Mouse (Mus musculus) natural killer cell, adult 2 months (primary cell): ENCODE measurements around the gene Hnrnpa1.
"Not testable (repeated sequence)": the region's sequence is repeated elsewhere in the genome, so short reads cannot be mapped to it uniquely, and the experiment has no call there.

Source experiments
- DNase-seq, 2 experiments: peaks; one replicate each; pipeline ENCODE4 v3.0.0; 2022; ENCODE audit warnings: low spot score in 2 of 2

The Hnrnpa1 gene

DNA sequence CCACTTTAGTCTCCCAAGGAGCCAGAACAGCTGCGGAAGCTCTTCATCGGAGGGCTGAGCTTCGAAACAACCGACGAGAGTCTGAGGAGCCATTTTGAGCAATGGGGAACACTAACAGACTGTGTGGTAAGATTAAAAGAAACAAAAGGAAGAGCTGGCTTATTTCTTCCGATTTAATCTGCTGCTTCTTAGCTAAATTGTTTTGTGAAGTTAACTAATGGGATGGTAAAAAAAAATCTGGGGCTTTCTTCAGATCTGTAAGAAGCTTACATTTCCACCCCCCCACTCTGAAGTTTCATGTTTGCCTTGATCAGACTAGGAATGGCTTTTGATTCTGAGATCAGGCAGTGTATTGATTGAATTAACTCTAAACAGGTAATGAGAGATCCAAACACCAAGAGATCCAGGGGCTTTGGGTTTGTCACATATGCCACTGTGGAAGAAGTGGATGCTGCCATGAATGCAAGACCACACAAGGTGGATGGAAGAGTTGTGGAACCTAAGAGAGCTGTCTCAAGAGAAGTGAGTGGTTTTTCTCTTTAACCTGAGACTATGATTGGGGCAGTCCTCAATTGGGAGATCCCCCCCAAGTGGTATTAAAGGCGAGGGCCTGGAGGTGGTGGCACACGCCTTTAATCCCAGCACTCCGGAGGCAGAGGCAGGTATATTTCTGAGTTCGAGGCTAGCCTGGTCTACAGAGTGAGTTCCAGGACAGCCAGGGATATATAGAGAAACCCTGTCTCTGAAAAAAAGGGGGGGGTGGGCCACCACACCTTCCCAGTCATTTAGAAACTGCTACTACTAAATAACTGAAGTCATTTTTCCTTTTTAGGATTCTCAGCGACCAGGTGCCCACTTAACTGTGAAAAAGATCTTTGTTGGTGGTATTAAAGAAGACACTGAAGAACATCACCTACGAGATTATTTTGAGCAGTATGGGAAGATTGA, 1.1 kb downstream of the Hnrnpa1 start:
- DNase-seq = not testable (repeated sequence)

GRCm38 (mm10) chr15:103242885-103243284, 2.7 kb downstream of the Hnrnpa1 start:
- no peak for DNase-seq

- DNase-seq = no peak
Observed at GRCm38 (mm10) chr15:103245616-103246015, 5.4 kb downstream of the Hnrnpa1 start.

- no peak for DNase-seq
Observed at GRCm38 (mm10) chr15:103247078-103247781, 7.0 kb downstream of the Hnrnpa1 start.

- DNase-seq = no peak
Observed at GRCm38 (mm10) chr15:103247782-103248400, 7.7 kb downstream of the Hnrnpa1 start.

GRCm38 (mm10) chr15:103248401-103249313, 8.4 kb downstream of the Hnrnpa1 start:
- no peak for DNase-seq

- not testable (repeated sequence) for DNase-seq
Observed at GRCm38 (mm10) chr15:103249511-103249910, 9.3 kb downstream of the Hnrnpa1 start.

DNA sequence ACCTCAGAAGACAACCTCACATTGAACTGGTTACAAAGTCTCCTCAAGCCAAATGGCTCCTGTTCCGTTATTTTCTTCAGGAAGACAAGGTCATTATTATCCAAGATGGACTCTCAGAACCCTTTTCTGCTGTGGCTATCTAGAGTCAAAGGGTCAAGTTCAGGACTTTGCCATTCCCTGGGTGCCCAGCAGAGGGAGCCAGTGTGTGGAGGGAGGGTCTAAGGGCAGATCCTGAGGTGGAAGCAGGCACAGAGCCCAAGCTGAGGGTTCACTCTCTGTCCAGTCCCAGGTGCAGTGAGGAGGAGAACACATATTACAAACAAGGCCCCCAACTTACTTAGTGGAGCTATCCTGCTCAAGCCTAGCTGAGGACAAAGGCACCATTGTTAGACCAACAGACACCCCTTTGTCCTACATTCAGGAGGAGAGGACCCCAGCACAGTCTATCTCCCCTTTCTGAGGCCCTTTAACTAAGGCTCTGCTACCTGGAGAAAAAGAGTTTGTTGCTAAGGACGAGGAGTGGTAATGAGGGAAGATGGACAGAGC, 10.0 kb downstream of the Hnrnpa1 start:
- peak; percentile 78 to 82 for DNase-seq

- no peak for DNase-seq
Observed at GRCm38 (mm10) chr15:103251595-103251994, 11.4 kb downstream of the Hnrnpa1 start.

DNA sequence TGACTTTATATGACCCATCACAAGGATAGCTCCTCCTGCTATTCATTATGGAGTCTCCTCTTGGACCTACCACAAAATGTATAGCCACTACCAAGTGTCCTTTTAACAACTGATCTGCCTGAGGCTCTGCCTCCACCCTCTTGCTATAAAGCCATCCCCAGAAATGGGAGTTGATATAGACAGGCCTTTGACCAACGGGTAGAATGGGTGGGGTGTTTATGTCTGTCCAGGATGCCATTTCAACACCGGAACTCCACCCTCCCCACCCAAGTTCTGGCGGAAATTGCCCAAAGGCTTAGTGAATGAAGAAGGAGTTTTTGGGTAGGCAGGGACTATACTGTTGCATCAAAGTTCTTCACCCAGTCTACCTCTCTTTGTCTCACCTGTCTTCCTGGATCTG, 12.4 kb downstream of the Hnrnpa1 start:
- peak in 1 of 2 experiments; percentile 31 for DNase-seq

- DNase-seq = no peak
Observed at GRCm38 (mm10) chr15:103253352-103253751, 13.1 kb downstream of the Hnrnpa1 start.

DNA sequence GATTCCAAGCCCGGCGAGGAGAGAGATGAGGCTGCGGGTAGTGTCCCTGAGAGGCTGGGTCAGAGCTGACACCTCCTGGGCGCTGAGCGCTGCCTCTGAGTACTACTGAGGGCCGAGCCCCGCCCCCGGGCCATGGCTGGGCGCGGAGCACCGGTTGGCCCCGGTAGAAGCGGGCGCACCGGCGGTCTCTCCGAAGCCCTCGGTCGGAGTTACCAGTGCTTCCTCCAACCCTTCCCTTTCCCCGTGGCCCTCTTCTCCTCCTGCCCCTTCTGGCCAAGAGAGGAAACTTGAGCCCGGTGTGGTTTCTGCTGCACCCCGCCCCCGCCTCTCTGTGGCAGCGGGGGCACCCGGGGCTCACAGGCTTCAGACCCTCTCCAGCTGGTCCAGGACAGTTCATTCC, 14.9 kb downstream of the Hnrnpa1 start:
- DNase-seq = peak; percentile 29 to 31

DNA sequence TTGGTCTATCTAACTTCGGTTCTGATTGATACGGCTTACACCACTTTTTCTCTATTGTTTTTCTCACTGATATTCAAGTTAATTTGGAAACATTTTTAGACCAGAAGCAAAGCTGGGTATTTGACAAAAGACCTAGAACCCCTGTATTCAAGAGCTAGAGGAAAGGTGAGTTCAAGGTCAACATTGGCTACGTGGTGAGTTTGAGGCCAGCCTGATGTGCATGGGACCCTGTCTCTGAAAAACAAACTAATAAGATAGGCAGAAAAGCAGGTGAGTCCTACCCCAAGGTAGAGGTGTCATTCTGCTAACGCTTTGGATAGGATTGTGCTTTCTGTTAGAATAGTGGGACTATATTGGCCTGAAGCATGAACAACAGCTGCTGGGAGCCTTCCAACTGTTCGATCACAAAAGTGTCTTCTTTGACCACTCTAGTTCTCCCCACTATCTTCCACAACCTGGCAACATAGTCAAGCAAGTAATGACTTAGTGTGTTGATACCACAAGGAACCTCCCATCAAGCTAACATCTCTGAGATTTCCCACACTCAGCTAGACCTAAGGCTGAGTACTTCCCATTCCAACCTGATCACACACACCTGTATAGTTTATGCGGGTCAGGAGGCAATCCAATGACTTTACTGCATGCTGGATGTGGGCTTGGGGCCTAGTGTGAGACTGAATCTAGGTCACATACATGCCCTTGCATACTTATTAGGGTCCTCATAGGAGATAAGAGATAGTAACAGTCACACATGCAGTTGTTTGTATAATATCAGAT, 16.2 kb downstream of the Hnrnpa1 start:
- no peak for DNase-seq

DNA sequence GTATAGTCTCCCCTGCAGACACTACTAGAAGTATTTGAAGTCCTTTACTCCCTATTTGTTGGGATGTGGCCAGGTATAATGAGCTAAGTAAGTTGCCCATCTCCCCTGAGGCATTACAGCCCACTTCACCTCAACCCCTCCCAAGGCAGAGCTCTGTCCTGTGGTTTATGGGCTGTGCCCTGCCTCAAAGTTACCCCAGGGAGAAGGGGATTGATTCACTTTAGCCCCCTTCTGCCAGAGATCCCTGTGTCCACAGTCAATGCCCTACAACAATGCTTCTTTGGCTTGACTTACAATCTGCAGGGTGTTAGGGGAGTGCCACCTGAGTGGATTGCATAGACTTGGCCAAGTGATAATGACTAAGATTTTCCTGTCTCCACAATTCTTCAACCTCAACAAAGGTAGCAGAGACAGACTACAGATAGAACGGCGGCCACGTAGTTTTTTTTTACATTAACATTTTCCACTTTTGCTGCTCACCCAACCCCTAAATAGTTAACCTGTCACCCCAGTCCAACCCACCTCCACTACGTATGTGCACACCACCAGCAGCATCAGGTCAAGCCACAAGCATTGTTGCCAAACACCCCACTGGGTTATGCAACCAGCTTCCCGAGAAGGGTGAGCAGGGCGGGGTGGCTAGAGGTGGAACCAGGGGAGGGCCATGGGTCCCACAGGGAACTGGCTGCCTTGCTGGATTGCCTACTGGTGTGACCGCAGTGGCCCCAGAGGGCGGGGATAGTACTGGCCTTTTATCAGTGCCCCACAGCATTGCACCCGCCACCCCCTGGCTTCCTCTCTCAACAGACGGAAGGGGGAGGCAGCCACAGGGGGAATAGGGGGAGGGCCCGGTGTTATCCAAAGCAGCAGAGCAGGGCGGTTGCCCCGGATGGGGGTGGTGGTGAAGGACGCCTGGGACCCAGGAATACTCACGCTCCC, 17.8 kb downstream of the Hnrnpa1 start, which contains the start of gene Nfe2:
Gene Nfe2 (minus strand): TSS at position 614 of the 939 bp plus-strand sequence.
- DNase-seq = peak; percentile 77 to 86

DNA sequence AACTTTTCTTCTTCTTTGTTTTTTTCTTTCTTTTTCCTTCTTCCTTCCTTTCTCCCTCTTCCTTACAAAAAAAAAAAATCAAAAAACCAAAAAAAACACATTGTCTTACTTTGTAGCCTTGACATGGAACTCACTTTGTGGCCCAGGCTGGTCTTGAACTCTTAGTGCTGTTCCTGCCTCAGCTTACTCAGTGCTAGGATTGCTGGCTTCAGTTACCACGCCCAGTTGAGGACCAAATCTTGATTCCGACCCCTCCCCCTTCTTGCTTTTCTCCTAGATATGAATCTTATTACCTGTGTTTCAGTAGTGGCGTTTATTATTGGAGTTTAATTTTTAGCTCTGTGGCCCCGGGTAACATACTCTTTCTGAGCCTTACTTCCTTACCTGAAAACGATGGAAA, 18.9 kb downstream of the Hnrnpa1 start:
- no peak for DNase-seq

DNA sequence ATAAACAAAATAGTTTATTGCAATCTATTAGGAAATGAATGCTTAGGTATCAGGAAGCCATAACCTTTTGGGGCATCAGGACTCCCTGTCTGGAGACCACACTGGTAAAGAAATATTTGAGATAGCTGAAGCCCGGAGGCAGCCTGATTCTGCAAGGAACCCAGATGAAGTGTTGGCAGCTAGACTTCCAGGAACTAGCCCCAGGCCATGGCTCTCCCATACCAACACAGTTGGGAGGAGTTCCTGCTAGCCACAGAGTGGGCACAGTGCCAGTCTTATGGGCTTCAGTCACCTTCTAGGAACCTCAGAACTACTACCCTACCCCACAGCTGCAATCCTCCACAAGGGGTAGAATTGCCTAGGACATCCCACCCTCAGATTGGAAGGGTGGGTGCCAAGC, 19.8 kb downstream of the Hnrnpa1 start:
- no peak for DNase-seq

GRCm38 (mm10) chr15:103264794-103265193, 24.6 kb downstream of the Hnrnpa1 start:
- no peak for DNase-seq

DNA sequence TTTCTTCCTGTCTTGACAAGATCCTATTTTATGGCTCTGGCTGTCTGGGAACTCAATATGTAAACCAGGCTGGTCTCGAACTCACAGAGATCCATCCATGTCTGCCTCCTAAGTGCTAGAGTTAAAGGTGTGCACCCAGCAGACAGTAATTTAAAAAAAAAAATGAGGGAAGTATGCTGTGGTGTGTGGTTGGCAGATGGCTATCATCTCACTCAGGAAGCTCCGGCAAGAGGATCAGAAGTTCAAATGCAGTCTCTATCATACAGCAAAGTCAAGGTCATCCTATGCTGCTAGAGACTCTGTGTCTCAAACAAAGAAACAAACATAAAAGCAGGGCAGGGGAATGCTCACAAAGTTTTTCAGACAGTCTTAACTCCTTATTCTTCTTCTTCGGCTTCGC, 28.7 kb downstream of the Hnrnpa1 start:
- DNase-seq = no peak
